Mouse (Mus musculus) intestine, postnatal 0 days (tissue): ENCODE data around the gene AU040320. TPM values are rescaled to one million over a fixed set of nuclear protein-coding genes. Genes with fewer than 3 reads are reported as not detected.

Source experiments
- ATAC-seq: fragments of 200-750 bp; cut with Nextera tagmentation; 2 replicates; pipeline ENCODE4 v1.8.0; 2017; ENCODE audit warnings: mild to moderate bottlenecking, moderate TSS enrichment, moderate library complexity
- H3K27ac ChIP-seq: fragments of 300-500 bp; sonication (generic); 2 replicates; pipeline ENCODE4 v1.5.1; 2014; ENCODE audit warnings: mild to moderate bottlenecking, low read depth, low read length, moderate library complexity
- H3K27me3 ChIP-seq: fragments of 300-500 bp; sonication (generic); replicated peaks from 2 replicates; pipeline ENCODE4 v1.6.1; 2014; ENCODE audit warnings: low read length, mixed read lengths; ENCODE audit not compliant: control insufficient read depth, insufficient read depth
- H3K36me3 ChIP-seq: fragments of 300-500 bp; sonication (generic); 2 replicates; pipeline ENCODE4 v1.6.1; 2014; ENCODE audit warnings: mild to moderate bottlenecking, moderate library complexity; ENCODE audit not compliant: control insufficient read depth, insufficient read depth
- H3K4me1 ChIP-seq: fragments of 300-500 bp; sonication (generic); replicated peaks from 2 replicates; pipeline ENCODE4 v1.6.1; 2014; ENCODE audit warnings: antibody characterized with exemption, low read length, mixed read lengths; ENCODE audit not compliant: control insufficient read depth, insufficient read depth
- H3K4me2 ChIP-seq: fragments of 300-500 bp; sonication (generic); replicated peaks from 2 replicates; pipeline ENCODE4 v1.6.1; 2014; ENCODE audit warnings: low read depth, mild to moderate bottlenecking, moderate library complexity
- H3K4me3 ChIP-seq: fragments of 300-500 bp; sonication (generic); 2 replicates; pipeline ENCODE4 v1.5.1; 2014; ENCODE audit warnings: low read depth, low read length
- H3K9ac ChIP-seq: fragments of 300-500 bp; sonication (generic); 2 replicates; pipeline ENCODE4 v1.6.1; 2014; ENCODE audit warnings: mild to moderate bottlenecking, low read depth, low read length
- H3K9me3 ChIP-seq: fragments of 300-500 bp; sonication (generic); 2 replicates; pipeline ENCODE4 v1.6.1; 2016; ENCODE audit warnings: mixed run types; ENCODE audit not compliant: control insufficient read depth
- CTCF ChIP-seq: sonication (generic); IDR thresholded peaks from 2 replicates; pipeline ENCODE4 v1.5.1; 2016; ENCODE audit warnings: low read depth, mild to moderate bottlenecking, control low read depth, antibody characterized with exemption, moderate library complexity
- WGBS: fragments of 180-500 bp; shearing (Covaris S2); extraction: QIAGEN DNeasy Blood & Tissue Kit; methylation state at CpG from one replicate; pipeline ENCODE4 v1.1.7; 2014; 5-methylcytosine and 5-hydroxymethylcytosine counted together
- polyA plus RNA-seq: library from polyadenylated mRNA; unstranded; fragments of >200 nt; fragmentation: Nextera tagmentation; extraction: Ambion mirVana; gene quantifications from 2 replicates; pipeline ENCODE4 v1.2.1, GENCODE M21; 2015

Gene AU040320
- polyA plus RNA-seq, 1 experiment from 2014 or later = 68.7 TPM

DNA sequence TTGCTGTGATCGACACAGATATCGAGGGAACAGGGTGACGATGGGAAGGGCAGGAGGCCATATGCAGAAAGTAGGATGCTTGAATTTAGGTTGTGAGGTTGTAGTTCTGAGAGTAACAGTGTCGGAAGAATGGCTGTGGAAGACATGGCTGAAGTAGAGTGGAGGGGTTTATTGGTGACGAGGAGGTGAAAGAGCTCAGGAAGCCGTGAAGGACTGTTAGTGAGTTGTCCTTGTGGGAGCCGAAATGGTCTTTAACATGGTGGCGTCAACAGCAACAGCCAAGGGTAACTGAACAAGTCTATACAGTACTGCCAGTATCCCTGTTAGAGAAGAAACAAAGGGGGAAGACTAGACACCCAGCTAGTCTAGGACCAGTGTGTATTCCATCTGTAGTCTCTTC, 48.8 kb downstream of the AU040320 start:
- no peak overlapping the region for H3K27ac ChIP-seq
- TF ChIP-seq CTCF = no peak

DNA sequence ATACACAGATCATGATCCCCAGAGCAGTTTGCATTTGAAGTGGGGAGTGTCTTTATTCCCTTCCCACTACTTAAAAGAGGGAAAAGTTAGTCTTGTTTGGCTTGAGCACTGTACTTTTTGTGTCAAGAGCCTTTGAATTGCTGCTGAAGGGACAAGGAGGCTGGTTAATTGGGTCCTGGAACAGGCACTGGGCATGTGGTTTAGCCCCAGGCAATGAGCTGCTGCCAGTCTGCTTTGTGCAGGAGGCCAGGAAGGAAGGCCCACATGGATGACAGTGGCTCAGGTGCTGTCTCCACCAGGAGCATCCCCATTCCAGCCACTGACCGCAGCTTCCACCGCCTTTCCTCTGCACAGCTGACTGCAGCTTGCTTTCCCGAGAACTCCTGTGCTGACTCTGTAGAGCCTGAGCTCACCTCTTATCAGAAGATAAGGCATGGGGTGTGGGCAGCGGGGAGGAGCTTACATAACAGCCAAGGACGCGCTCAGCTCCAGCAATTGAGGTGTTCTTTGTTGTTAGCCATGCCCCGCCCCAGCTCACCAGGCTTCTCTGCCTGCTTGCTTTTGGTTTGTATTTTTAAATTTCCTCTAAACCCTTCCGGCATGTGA, 50.0 kb downstream of the AU040320 start:
- no peak for TF ChIP-seq CTCF
- H3K4me2 ChIP-seq = no peak overlapping the region
- H3K27ac ChIP-seq = no peak overlapping the region
- H3K9me3 ChIP-seq = no peaks in the 10 kb centered on the region
- 25% methylated on average over 8 of the region's 8 CpGs for WGBS
- no peaks in the 10 kb centered on the region for H3K27me3 ChIP-seq
- no peaks in the 10 kb centered on the region for H3K4me1 ChIP-seq
- peak; percentile 91 for ATAC-seq
- no peak overlapping the region for H3K9ac ChIP-seq
- H3K36me3 ChIP-seq = peaks cover 13% of the 10 kb centered on the region
- H3K4me3 ChIP-seq = no peak overlapping the region

More for the DNA sequence above, 48.8 kb downstream of the AU040320 start:
- 94% methylated on average over 8 of the region's 8 CpGs for WGBS
- Histone ChIP-seq H3K9me3 (no peaks in the 10 kb centered on the region), H3K36me3 (peaks cover 4% of the 10 kb centered on the region; the same call in 1 of the 2 replicates), H3K4me1 (no peaks in the 10 kb centered on the region), H3K27me3 (no peaks in the 10 kb centered on the region), H3K4me3 (no peak overlapping the region), H3K4me2 (no peak overlapping the region), H3K9ac (no peak overlapping the region)
- ATAC-seq = no peak

DNA sequence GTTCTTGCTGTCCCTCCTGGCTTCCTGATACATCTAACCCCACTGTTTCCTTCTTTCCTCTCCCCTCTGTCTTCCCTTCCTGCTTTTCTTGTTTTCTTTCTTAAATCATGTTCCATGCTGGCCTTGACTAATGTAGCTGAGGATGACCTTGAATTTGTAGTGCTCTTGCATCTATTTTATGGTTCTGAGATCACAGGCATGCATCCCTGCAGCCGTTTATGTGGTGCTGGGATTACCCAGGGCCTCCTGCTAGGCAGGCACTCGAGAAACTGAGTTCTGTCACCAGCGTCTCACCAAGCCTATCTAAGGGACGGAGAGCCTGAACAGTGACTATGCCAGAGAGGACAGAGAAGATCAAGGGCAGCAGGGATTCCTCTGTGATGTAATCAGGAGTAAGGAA, 52.4 kb downstream of the AU040320 start:
- 42% methylated on average over 4 of the region's 4 CpGs for WGBS
- Histone ChIP-seq H3K27ac (no peak overlapping the region), H3K4me1 (no peaks in the 10 kb centered on the region), H3K36me3 (peaks cover 22% of the 10 kb centered on the region), H3K4me2 (no peak overlapping the region), H3K9me3 (no peaks in the 10 kb centered on the region), H3K9ac (no peak overlapping the region), H3K4me3 (no peak overlapping the region), H3K27me3 (no peaks in the 10 kb centered on the region)
- no peak; the same call in 1 of the 2 replicates for TF ChIP-seq CTCF
- ATAC-seq = no peak

DNA sequence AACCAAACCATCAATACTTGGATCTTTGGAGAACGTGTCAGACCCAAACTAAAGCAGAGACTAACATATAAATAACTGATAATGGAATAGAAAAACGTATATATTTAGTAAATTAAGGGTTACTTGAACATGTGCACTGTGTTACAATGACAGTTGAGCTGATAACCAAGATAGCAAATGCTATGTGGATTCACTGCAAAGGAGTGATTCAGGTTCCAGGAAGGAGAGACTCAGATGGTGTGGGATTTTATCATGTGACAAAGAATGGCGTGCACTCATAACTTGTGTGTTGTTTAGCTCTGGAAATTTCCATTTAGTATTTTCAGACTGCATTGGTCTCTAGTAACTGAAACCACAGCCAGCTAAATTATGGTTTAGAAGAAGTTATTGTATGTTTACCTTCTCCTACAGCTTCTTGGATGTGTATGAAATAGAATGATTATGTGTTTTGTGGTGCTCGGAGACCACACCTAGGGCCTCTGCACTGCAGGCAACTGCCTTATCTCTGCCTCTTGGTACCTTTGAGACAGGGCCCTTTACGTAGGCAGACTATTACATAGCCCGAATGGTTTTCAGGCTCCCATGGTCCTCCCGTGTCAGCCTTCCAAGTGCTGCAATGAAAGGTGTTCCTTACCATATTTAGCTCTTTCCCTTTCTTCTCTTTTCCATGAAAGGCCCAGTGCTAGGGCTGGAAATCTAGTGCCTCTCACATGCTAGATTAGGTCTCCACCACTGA, 53.5 kb downstream of the AU040320 start:
- H3K36me3 ChIP-seq = peaks cover 22% of the 10 kb centered on the region
- H3K4me1 ChIP-seq = no peaks in the 10 kb centered on the region
- no peak overlapping the region for H3K27ac ChIP-seq
- ATAC-seq = no peak
- no peaks in the 10 kb centered on the region for H3K9me3 ChIP-seq
- H3K27me3 ChIP-seq = no peaks in the 10 kb centered on the region
- no peak overlapping the region for H3K4me3 ChIP-seq
- H3K4me2 ChIP-seq = no peak overlapping the region
- TF ChIP-seq CTCF = no peak
- WGBS = 51% methylated on average over 7 of the region's 7 CpGs
- no peak overlapping the region for H3K9ac ChIP-seq

DNA sequence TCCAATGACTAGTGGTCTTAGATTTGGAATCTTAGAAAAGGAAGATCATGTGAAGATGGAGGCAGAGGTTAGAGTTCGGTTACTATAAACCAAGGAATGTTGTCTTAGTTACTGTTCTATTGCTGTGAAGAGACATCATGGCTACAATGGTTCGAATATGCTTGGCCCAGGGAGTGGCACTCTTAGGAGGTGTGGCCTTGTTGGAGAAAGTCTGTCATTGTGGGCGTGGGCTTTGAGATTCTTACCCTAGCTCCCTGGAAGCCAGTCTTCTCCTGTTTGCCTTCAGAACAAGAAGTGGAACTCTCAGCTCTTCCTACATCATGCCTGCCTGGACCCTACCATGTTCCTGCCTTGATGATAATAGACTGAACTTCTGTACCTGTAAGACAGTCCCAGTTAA, 57.2 kb downstream of the AU040320 start:
- ATAC-seq = no peak
- H3K9ac ChIP-seq = no peak overlapping the region
- H3K4me3 ChIP-seq = no peak overlapping the region
- H3K36me3 ChIP-seq = peaks cover 34% of the 10 kb centered on the region
- no peak overlapping the region for H3K27ac ChIP-seq
- H3K4me2 ChIP-seq = no peak overlapping the region
- no peaks in the 10 kb centered on the region for H3K4me1 ChIP-seq
- no peaks in the 10 kb centered on the region for H3K9me3 ChIP-seq
- no peaks in the 10 kb centered on the region for H3K27me3 ChIP-seq
- WGBS = 82% methylated on average over 3 of the region's 3 CpGs
- TF ChIP-seq CTCF = no peak

DNA sequence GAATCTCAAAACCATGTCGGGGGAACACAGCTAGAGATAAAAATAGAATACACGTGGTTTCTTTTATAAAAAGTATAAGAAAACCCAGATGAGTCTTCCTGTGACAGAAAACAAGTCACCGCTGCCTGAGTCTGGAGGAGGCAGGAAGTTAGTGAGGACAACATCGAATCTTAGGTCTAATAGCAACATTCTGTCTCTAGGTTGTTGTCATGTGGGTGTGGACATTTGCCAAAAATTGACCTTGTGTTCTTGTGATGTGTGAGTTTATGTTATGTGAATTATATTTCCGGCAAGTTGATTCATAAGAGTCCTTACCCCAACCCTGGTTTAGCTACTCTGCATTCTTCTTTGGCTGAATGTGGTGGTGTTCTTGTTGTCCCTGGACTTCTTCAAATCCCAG, 59.9 kb downstream of the AU040320 start:
- no peak for TF ChIP-seq CTCF
- ATAC-seq = no peak
- WGBS = 58% methylated on average over 5 of the region's 5 CpGs

More for the DNA sequence above, 59.9 kb downstream of the AU040320 start:
- no peak overlapping the region for H3K4me2 ChIP-seq
- no peak overlapping the region for H3K27ac ChIP-seq
- H3K27me3 ChIP-seq = no peaks in the 10 kb centered on the region
- H3K4me1 ChIP-seq = no peaks in the 10 kb centered on the region
- H3K36me3 ChIP-seq = peaks cover 46% of the 10 kb centered on the region
- H3K9me3 ChIP-seq = no peaks in the 10 kb centered on the region
- no peak overlapping the region for H3K9ac ChIP-seq
- no peak overlapping the region for H3K4me3 ChIP-seq
